Mouse (Mus musculus) E14TG2a.4 (cell line): Measurements from ENCODE around the gene Adam19.

Experiments used
- CTCF ChIP-seq: conservative IDR thresholded peaks from 2 replicates; pipeline ENCODE4 v1.5.1; 2014; ENCODE audit warnings: low read length
- NANOG ChIP-seq: IDR thresholded peaks from 2 replicates; pipeline ENCODE4 v1.6.1; 2014; ENCODE audit warnings: borderline replicate concordance, low read length, mixed read lengths
- POU5F1 ChIP-seq: IDR thresholded peaks from 2 replicates; pipeline ENCODE4 v1.6.1; 2014; ENCODE audit warnings: low read length, borderline replicate concordance

DNA sequence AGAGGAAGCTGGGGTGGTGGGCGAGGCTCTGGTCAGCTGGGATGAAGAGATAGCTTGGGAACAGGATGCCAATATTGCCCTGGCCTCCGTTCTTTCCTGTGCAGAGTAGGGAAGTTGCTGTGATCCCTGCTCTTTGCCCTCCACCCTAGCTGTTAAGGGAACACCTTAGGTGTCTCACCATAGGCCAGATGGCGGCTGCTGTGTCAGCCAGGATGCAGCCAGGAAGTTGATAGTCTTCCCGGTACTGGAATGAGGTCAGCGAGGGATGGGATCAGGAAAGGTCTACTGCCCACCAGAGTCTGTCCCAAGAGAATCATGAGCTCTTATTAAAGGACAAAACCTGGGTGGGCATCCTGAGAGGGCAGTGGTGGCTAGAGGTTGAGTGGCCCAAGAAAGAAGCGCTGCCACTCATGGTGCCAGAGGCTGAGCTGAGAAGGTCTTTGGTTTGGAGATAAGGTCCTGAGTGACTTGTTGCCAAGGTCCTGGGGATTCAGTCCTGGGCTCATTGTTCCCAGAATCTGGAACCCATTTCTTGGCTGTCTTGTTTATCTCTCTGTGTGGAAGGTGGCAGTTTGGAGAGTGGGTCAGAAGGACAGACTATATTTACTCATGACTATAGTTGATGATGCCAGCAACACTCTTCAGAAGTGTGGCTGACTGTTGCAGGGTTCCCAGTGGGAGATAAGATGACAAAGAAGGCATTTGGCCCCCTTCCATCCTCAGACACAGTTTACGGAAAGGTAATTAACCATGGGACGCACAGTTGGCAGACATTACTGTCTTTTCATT lies 54.6 kb downstream of the Adam19 start:
- no peak for TF ChIP-seq CTCF
- no peak for TF ChIP-seq NANOG
- no peak for TF ChIP-seq POU5F1
